Mouse (Mus musculus): ENCODE measurements around the gene Mad1l1. TPM values are rescaled to one million over a fixed set of nuclear protein-coding genes. Genes with fewer than 3 reads are reported as not detected.
A peak's percentile ranks its signal among the peaks of the same experiment; 100 is the strongest.

The Mad1l1 gene
- polyA plus RNA-seq, 1 experiment from 2014 or later = 43.7 TPM

GRCm38 (mm10) chr5:140339836-140340235, 18.5 kb upstream of the Mad1l1 start:
- WGBS = 87% methylated on average over 3 of the region's 3 CpGs

GRCm38 (mm10) chr5:140338779-140339178, 17.4 kb upstream of the Mad1l1 start:
- Histone ChIP-seq H3K4me2 (ENCODE audit: low read depth, low read length) (no peak overlapping the region), H3K9me3 (replicated peaks; ENCODE audit: control insufficient read depth, low read length) (no peaks in the 10 kb centered on the region), H3K4me3 (ENCODE audit: low read depth, low read length) (no peak overlapping the region), H3K27me3 (ENCODE audit: control insufficient read depth, insufficient read depth, low read length) (no peaks in the 10 kb centered on the region), H3K9ac (replicated peaks; ENCODE audit: low read length) (no peak overlapping the region), H3K36me3 (replicated peaks; ENCODE audit: control insufficient read depth, insufficient read depth, low read depth, low read length) (peaks cover 4% of the 10 kb centered on the region), H3K27ac (replicated peaks; ENCODE audit: low read depth, low read length) (no peak overlapping the region), H3K4me1 (ENCODE audit: control insufficient read depth, insufficient read depth, low read length) (no peaks in the 10 kb centered on the region)
- WGBS = 88% methylated on average over 4 of the region's 4 CpGs
- ATAC-seq (replicated peaks; ENCODE audit: insufficient number of reproducible peaks, low FRiP score, low TSS enrichment, low read depth) = no peak
- DNase-seq (ENCODE audit: low spot score) = no peak

More at GRCm38 (mm10) chr5:140339836-140340235, 18.5 kb upstream of the Mad1l1 start:
- no peak overlapping the region for H3K9ac ChIP-seq (replicated peaks; ENCODE audit: low read length)
- H3K27me3 ChIP-seq (ENCODE audit: control insufficient read depth, insufficient read depth, low read length) = no peaks in the 10 kb centered on the region
- H3K9me3 ChIP-seq (replicated peaks; ENCODE audit: control insufficient read depth, low read length) = no peaks in the 10 kb centered on the region
- H3K4me1 ChIP-seq (ENCODE audit: control insufficient read depth, insufficient read depth, low read length) = no peaks in the 10 kb centered on the region
- peaks cover 4% of the 10 kb centered on the region for H3K36me3 ChIP-seq (replicated peaks; ENCODE audit: control insufficient read depth, insufficient read depth, low read depth, low read length)
- H3K4me3 ChIP-seq (ENCODE audit: low read depth, low read length) = no peak overlapping the region
- H3K27ac ChIP-seq (replicated peaks; ENCODE audit: low read depth, low read length) = no peak overlapping the region
- no peak overlapping the region for H3K4me2 ChIP-seq (ENCODE audit: low read depth, low read length)
- DNase-seq (ENCODE audit: low spot score) (no peak), ATAC-seq (replicated peaks; ENCODE audit: insufficient number of reproducible peaks, low FRiP score, low TSS enrichment, low read depth) (no peak)

GRCm38 (mm10) chr5:140336680-140337079, 15.3 kb upstream of the Mad1l1 start:
- WGBS = 77% methylated on average over 1 of the region's 1 CpGs
- Histone ChIP-seq H3K9me3 (replicated peaks; ENCODE audit: control insufficient read depth, low read length) (no peaks in the 10 kb centered on the region), H3K4me3 (ENCODE audit: low read depth, low read length) (no peak overlapping the region), H3K27me3 (ENCODE audit: control insufficient read depth, insufficient read depth, low read length) (no peaks in the 10 kb centered on the region), H3K9ac (replicated peaks; ENCODE audit: low read length) (no peak overlapping the region), H3K4me1 (ENCODE audit: control insufficient read depth, insufficient read depth, low read length) (no peaks in the 10 kb centered on the region), H3K27ac (replicated peaks; ENCODE audit: low read depth, low read length) (no peak overlapping the region), H3K4me2 (ENCODE audit: low read depth, low read length) (no peak overlapping the region), H3K36me3 (replicated peaks; ENCODE audit: control insufficient read depth, insufficient read depth, low read depth, low read length) (peaks cover 4% of the 10 kb centered on the region)
- peak; percentile 41 for DNase-seq (ENCODE audit: low spot score)
- no peak for ATAC-seq (replicated peaks; ENCODE audit: insufficient number of reproducible peaks, low FRiP score, low TSS enrichment, low read depth)

GRCm38 (mm10) chr5:140333631-140334030, 12.3 kb upstream of the Mad1l1 start:
- H3K27ac ChIP-seq (replicated peaks; ENCODE audit: low read depth, low read length) = no peak overlapping the region
- no peak for ATAC-seq (replicated peaks; ENCODE audit: insufficient number of reproducible peaks, low FRiP score, low TSS enrichment, low read depth)
- no peak overlapping the region for H3K9ac ChIP-seq (replicated peaks; ENCODE audit: low read length)
- H3K36me3 ChIP-seq (replicated peaks; ENCODE audit: control insufficient read depth, insufficient read depth, low read depth, low read length) = no peaks in the 10 kb centered on the region; the same call in 1 of the 2 replicates
- peak; percentile 45 for DNase-seq (ENCODE audit: low spot score)
- H3K4me2 ChIP-seq (ENCODE audit: low read depth, low read length) = no peak overlapping the region
- H3K27me3 ChIP-seq (ENCODE audit: control insufficient read depth, insufficient read depth, low read length) = no peaks in the 10 kb centered on the region
- no peaks in the 10 kb centered on the region for H3K9me3 ChIP-seq (replicated peaks; ENCODE audit: control insufficient read depth, low read length)
- peaks cover 2% of the 10 kb centered on the region; the same call in 1 of the 2 replicates for H3K4me1 ChIP-seq (ENCODE audit: control insufficient read depth, insufficient read depth, low read length)
- WGBS = 27% methylated on average over 2 of the region's 2 CpGs
- H3K4me3 ChIP-seq (ENCODE audit: low read depth, low read length) = no peak overlapping the region

GRCm38 (mm10) chr5:140332519-140332918, 11.2 kb upstream of the Mad1l1 start:
- ATAC-seq (replicated peaks; ENCODE audit: insufficient number of reproducible peaks, low FRiP score, low TSS enrichment, low read depth) (no peak), DNase-seq (ENCODE audit: low spot score) (no peak)
- Histone ChIP-seq H3K9ac (replicated peaks; ENCODE audit: low read length) (no peak overlapping the region), H3K36me3 (replicated peaks; ENCODE audit: control insufficient read depth, insufficient read depth, low read depth, low read length) (no peaks in the 10 kb centered on the region; the same call in 1 of the 2 replicates), H3K27ac (replicated peaks; ENCODE audit: low read depth, low read length) (no peak overlapping the region), H3K4me3 (ENCODE audit: low read depth, low read length) (no peak overlapping the region), H3K4me1 (ENCODE audit: control insufficient read depth, insufficient read depth, low read length) (peaks cover 2% of the 10 kb centered on the region; the same call in 1 of the 2 replicates), H3K27me3 (ENCODE audit: control insufficient read depth, insufficient read depth, low read length) (no peaks in the 10 kb centered on the region), H3K9me3 (replicated peaks; ENCODE audit: control insufficient read depth, low read length) (no peaks in the 10 kb centered on the region), H3K4me2 (ENCODE audit: low read depth, low read length) (no peak overlapping the region; the same call in 1 of the 2 replicates)
- 63% methylated on average over 4 of the region's 4 CpGs for WGBS

- no peaks in the 10 kb centered on the region; the same call in 1 of the 2 replicates for H3K36me3 ChIP-seq (replicated peaks; ENCODE audit: control insufficient read depth, insufficient read depth, low read depth, low read length)
- H3K4me1 ChIP-seq (ENCODE audit: control insufficient read depth, insufficient read depth, low read length) = peaks cover 2% of the 10 kb centered on the region; the same call in 1 of the 2 replicates
- no peaks in the 10 kb centered on the region for H3K9me3 ChIP-seq (replicated peaks; ENCODE audit: control insufficient read depth, low read length)
- H3K27ac ChIP-seq (replicated peaks; ENCODE audit: low read depth, low read length) = peak within 1 kb of the TSS; percentile 30; the same call in 1 of the 2 replicates
- H3K9ac ChIP-seq (replicated peaks; ENCODE audit: low read length) = peak within 1 kb of the TSS; percentile 63
- peak within 1 kb of the TSS; percentile 70 for H3K4me2 ChIP-seq (ENCODE audit: low read depth, low read length)
- under 1% methylated on average over 39 of the region's 39 CpGs for WGBS
- ATAC-seq (replicated peaks; ENCODE audit: insufficient number of reproducible peaks, low FRiP score, low TSS enrichment, low read depth) = peak; percentile 68
- no peaks in the 10 kb centered on the region for H3K27me3 ChIP-seq (ENCODE audit: control insufficient read depth, insufficient read depth, low read length)
- DNase-seq (ENCODE audit: low spot score) = peak; percentile 91
- peak within 1 kb of the TSS; percentile 51 for H3K4me3 ChIP-seq (ENCODE audit: low read depth, low read length)
Measured at GRCm38 (mm10) chr5:140331615-140332512, 10.5 kb upstream of the Mad1l1 start, which contains the start of gene Mrm2. TSS of gene Mrm2 (minus strand) at chr5:140331898.

GRCm38 (mm10) chr5:140324058-140324457, 2.7 kb upstream of the Mad1l1 start:
- DNase-seq (ENCODE audit: low spot score) (no peak), ATAC-seq (replicated peaks; ENCODE audit: insufficient number of reproducible peaks, low FRiP score, low TSS enrichment, low read depth) (no peak)
- no peaks in the 10 kb centered on the region for H3K27me3 ChIP-seq (ENCODE audit: control insufficient read depth, insufficient read depth, low read length)
- H3K4me2 ChIP-seq (ENCODE audit: low read depth, low read length) = no peak overlapping the region
- H3K9ac ChIP-seq (replicated peaks; ENCODE audit: low read length) = no peak overlapping the region
- no peak overlapping the region for H3K4me3 ChIP-seq (ENCODE audit: low read depth, low read length)
- no peaks in the 10 kb centered on the region; the same call in 1 of the 2 replicates for H3K36me3 ChIP-seq (replicated peaks; ENCODE audit: control insufficient read depth, insufficient read depth, low read depth, low read length)
- H3K27ac ChIP-seq (replicated peaks; ENCODE audit: low read depth, low read length) = no peak overlapping the region
- 90% methylated on average over 5 of the region's 5 CpGs for WGBS
- no peaks in the 10 kb centered on the region for H3K4me1 ChIP-seq (ENCODE audit: control insufficient read depth, insufficient read depth, low read length)
- no peaks in the 10 kb centered on the region for H3K9me3 ChIP-seq (replicated peaks; ENCODE audit: control insufficient read depth, low read length)
